Mouse (Mus musculus): ENCODE data around the gene Krt23. TPM values are rescaled to one million over a fixed set of nuclear protein-coding genes. Genes with fewer than 3 reads are reported as not detected.

Krt23 gene
- polyA plus RNA-seq (2015; fragmentation: Nextera tagmentation; extraction: Ambion mirVana), result 23.0 and 24.2 TPM in 2 replicates

DNA sequence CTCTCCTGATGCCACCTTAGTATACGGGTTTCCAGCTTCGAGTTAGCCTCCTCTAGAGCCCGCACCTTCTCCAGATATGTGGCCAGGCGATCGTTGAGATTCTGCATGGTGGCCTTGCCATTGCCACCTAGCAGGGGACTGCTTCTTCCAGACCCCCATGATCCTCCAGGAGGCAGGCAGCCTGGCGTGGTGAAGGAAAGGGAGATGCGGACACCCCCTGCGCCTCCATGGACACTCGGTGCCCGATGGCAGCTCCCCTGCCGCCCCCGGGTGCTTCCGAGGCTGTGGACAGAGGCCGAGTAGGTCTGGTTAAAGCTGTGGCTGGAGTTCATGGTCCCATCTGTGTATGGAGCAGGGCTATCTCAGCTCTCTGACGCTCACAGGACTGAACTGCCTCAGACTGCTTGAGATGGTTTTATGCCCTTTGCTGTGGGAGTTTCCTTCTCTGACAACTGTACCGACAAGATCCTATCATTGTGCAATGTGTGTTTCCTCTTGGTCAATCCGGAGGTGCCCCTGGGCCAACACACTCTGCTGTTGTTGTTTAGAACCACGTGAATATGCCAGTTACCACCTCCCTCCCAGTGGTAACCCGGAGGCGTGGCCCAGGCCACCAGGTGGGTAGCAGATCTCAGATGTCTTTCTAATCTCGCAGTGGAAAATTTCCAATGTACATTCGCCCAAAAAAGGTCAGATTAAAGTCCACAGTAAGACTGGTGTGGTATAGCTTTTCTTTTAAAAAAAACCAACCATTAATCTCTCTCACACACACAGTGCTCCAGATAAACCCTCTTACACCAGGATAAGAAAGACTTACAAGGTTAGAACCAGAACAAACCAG, at the start of gene Krt23:
Gene Krt23 (minus strand): TSS at position 405 of the 841 bp plus-strand sequence.
- no peaks in the 10 kb centered on the region for H3K9me3 ChIP-seq
- no peaks in the 10 kb centered on the region for H3K4me1 ChIP-seq
- no peaks in the 10 kb centered on the region for H3K36me3 ChIP-seq
- H3K9ac ChIP-seq, result no peak within 1 kb of the TSS
- no peak within 1 kb of the TSS for H3K4me3 ChIP-seq
- H3K27me3 ChIP-seq, result no peaks in the 10 kb centered on the region
- WGBS, result 76% methylated on average over 22 of the region's 22 CpGs
- H3K27ac ChIP-seq, result no peak within 1 kb of the TSS
- no peak for ATAC-seq (ENCODE audit: insufficient number of reproducible peaks, low FRiP score, low TSS enrichment, low read depth)
- no peak within 1 kb of the TSS for H3K4me2 ChIP-seq

DNA sequence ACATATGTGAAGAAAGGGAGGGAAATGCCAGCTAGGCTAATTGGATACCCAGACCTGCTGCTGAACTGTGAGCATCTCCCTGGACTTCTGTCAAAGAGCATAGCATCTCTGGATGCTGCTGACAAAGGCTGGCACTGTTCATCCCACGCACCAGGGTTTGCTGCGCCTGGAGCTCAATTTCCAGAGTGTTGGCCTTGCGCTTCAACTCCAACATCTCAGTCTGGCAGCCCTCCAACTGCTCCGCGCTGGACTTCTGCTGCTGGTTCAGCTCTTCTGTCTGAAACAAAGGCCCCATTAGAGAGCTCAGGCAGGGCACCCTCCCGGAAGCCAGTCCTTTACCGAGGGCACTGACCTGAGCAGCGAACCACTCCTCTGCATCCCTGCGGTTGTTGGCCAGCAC, 46.8 kb upstream of the Krt23 start:
- ATAC-seq (ENCODE audit: insufficient number of reproducible peaks, low FRiP score, low TSS enrichment, low read depth), result no peak
- H3K4me3 ChIP-seq, result no peak overlapping the region
- no peaks in the 10 kb centered on the region for H3K9me3 ChIP-seq
- H3K4me2 ChIP-seq, result no peak overlapping the region
- 0 out of 2 replicates have a peak, but pooled peaks cover 3% of the 10 kb centered on the region for H3K4me1 ChIP-seq
- 59% methylated on average over 9 of the region's 9 CpGs for WGBS
- no peak overlapping the region for H3K9ac ChIP-seq
- no peaks in the 10 kb centered on the region for H3K27me3 ChIP-seq
- no peaks in the 10 kb centered on the region for H3K36me3 ChIP-seq
- no peak overlapping the region for H3K27ac ChIP-seq

DNA sequence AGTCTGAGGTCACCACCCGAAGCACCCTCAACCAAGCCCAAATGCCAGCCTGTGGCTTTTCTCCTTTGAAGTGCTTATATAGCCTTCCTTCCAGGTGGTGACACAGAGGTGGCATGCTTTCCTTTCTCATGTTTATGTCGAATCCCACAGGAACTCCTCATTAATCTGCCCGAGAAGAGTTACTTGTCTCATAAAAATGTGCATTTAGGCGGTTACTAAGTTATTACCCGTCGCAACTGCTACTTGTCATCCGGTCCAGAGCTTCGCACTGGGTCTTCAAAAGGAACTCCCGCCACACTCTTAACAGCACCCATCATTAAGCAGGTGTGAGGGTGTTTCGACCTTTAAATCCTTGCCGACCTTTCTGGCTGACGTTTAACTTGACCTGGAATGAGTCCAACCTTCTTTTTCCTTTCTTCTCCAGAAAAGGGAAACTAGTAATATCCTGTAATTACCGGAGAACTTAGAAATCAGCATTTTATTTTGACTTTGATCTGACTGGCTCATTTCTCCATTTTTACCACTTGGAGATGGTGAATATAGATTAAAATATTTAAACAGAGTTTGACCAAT, 28.4 kb upstream of the Krt23 start, which contains the start of gene Krt39:
Gene Krt39 (minus strand): TSS at position 51 of the 573 bp plus-strand sequence.
- no peak within 1 kb of the TSS for H3K27ac ChIP-seq
- H3K27me3 ChIP-seq, result no peaks in the 10 kb centered on the region
- H3K9ac ChIP-seq, result no peak within 1 kb of the TSS
- 23% methylated on average over 13 of the region's 13 CpGs for WGBS
- no peaks in the 10 kb centered on the region for H3K9me3 ChIP-seq
- no peak within 1 kb of the TSS for H3K4me3 ChIP-seq
- H3K4me2 ChIP-seq, result no peak within 1 kb of the TSS
- H3K4me1 ChIP-seq, result no peaks in the 10 kb centered on the region
- no peaks in the 10 kb centered on the region for H3K36me3 ChIP-seq
- ATAC-seq (ENCODE audit: insufficient number of reproducible peaks, low FRiP score, low TSS enrichment, low read depth), result no peak

DNA sequence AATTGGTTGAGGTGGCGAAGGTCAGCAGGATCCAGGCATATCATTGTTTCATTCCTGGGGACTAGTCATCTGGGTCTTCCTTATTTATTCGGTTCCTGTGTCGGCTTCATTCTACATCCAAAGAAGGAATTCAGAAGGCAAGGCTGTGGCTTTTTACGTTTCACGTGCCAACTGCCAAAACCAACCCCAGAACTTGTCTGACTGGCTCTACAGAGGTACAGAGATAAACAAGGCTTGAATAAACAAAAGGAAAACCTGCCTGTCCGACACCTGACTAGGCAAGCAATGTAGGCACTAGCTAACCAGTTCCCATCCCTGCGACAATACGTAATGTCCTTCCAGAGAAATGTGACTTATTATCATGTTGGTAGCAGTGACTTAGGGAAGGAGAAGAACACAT, 21.2 kb upstream of the Krt23 start:
- Histone ChIP-seq H3K27ac (no peak overlapping the region), H3K9ac (no peak overlapping the region), H3K36me3 (no peaks in the 10 kb centered on the region), H3K4me2 (no peak overlapping the region), H3K4me3 (no peak overlapping the region), H3K9me3 (no peaks in the 10 kb centered on the region), H3K4me1 (no peaks in the 10 kb centered on the region), H3K27me3 (no peaks in the 10 kb centered on the region)
- ATAC-seq (ENCODE audit: insufficient number of reproducible peaks, low FRiP score, low TSS enrichment, low read depth), result no peak
- 75% methylated on average over 8 of the region's 8 CpGs for WGBS

DNA sequence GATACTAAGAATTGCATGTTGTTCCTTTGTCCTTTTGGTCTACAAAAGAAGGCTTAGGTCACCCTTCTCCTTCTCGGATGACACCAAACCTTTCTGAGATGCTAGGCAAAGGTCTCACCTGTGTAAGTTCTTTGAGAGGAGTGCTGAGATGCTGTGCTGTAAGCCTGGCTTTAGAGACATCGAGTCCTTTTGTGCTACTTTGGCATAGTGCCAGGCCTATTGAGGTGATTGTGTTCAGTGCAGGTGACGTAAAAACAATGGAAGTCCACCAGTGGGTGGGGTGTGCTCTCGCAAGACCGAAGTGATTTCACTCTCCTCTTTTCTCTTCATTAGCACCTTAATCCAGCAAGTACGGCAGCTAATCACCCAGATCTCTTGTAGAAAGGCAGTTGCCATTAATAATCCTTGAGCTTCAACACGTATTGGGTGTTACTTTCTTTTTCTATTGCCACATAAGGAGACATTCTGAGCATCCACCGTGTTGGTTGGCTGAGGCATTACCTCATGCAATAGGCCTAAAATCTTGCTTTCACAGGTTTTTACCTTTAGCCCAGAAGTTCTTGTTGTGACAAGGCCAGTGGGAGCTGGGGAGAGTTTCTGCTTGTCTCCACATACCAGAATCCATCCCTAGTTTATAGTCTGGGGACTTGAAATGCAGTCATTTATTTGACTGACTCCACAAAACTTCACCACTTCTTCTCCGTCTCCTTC, 7.3 kb upstream of the Krt23 start:
- Histone ChIP-seq H3K9ac (no peak overlapping the region), H3K4me3 (no peak overlapping the region), H3K27ac (no peak overlapping the region), H3K9me3 (no peaks in the 10 kb centered on the region), H3K4me2 (no peak overlapping the region), H3K27me3 (no peaks in the 10 kb centered on the region), H3K36me3 (no peaks in the 10 kb centered on the region), H3K4me1 (no peaks in the 10 kb centered on the region)
- 81% methylated on average over 9 of the region's 9 CpGs for WGBS
- no peak for ATAC-seq (ENCODE audit: insufficient number of reproducible peaks, low FRiP score, low TSS enrichment, low read depth)

DNA sequence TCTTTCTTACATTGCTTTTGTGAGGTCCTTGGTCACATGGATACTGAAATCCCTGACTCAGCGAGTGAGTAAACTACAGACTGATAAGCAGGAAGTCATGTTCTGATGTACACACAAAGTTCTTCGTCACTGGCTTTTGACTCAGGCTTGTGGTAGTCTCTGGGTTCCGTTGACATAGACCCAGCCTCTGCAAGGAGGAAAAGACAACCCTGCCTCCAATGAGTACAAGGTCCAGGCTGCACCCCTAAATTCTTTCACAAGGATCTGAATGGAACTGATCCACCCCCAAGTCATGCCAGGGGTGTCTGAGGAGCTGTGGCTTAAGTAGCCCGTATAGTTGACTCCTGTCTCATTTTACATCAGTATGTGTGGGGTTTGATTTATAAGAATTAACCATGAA, 3.5 kb upstream of the Krt23 start:
- WGBS, result 80% methylated on average over 4 of the region's 4 CpGs
- ATAC-seq (ENCODE audit: insufficient number of reproducible peaks, low FRiP score, low TSS enrichment, low read depth), result no peak
- Histone ChIP-seq H3K27me3 (no peaks in the 10 kb centered on the region), H3K9ac (no peak overlapping the region), H3K36me3 (no peaks in the 10 kb centered on the region), H3K4me1 (no peaks in the 10 kb centered on the region), H3K27ac (no peak overlapping the region), H3K4me2 (no peak overlapping the region), H3K9me3 (no peaks in the 10 kb centered on the region), H3K4me3 (no peak overlapping the region)

DNA sequence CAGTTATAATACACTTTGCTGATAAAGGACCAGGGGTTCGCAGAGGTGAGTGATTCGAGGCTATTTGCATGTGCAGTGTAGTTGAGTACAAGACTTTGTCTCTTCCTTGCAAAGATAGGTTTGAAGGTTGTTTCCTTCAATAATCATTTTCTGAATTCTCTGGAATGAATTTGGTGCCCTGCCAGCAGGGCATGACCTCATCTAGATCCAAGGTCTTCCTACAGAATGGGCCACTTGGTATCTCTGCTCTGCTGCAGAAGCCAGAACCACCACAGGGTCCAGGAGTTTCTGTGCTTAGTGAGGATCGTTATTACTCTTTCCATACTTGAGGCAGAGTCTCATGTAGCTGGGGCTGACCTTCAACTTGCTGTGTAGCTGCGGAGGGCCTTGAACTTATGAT, 1.8 kb upstream of the Krt23 start:
- no peak for ATAC-seq (ENCODE audit: insufficient number of reproducible peaks, low FRiP score, low TSS enrichment, low read depth)
- H3K4me2 ChIP-seq, result no peak overlapping the region
- H3K36me3 ChIP-seq, result no peaks in the 10 kb centered on the region
- H3K4me3 ChIP-seq, result no peak overlapping the region
- no peaks in the 10 kb centered on the region for H3K4me1 ChIP-seq
- H3K9me3 ChIP-seq, result no peaks in the 10 kb centered on the region
- H3K9ac ChIP-seq, result no peak overlapping the region
- no peak overlapping the region for H3K27ac ChIP-seq
- 95% methylated on average over 4 of the region's 4 CpGs for WGBS
- H3K27me3 ChIP-seq, result no peaks in the 10 kb centered on the region

DNA sequence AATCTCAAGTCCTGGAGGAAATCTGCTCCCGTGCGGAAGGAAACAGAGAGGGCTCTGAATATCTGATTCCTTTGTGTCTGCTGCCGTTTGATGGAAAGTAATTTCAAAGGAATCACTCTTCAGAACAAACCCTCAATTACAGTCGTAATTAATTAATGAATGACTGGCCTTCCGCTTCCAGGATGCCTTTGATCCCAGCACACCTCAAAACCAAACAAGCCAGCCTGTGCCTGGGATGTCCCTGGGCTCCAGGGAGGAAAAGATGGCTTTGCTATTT, 575 bp upstream of the Krt23 start:
- Histone ChIP-seq H3K9me3 (no peaks in the 10 kb centered on the region), H3K4me1 (no peaks in the 10 kb centered on the region), H3K4me3 (no peak overlapping the region), H3K36me3 (no peaks in the 10 kb centered on the region), H3K27me3 (no peaks in the 10 kb centered on the region), H3K4me2 (no peak overlapping the region), H3K27ac (no peak overlapping the region), H3K9ac (no peak overlapping the region)
- WGBS, result 20% methylated on average over 5 of the region's 5 CpGs
- ATAC-seq (ENCODE audit: insufficient number of reproducible peaks, low FRiP score, low TSS enrichment, low read depth), result no peak

DNA sequence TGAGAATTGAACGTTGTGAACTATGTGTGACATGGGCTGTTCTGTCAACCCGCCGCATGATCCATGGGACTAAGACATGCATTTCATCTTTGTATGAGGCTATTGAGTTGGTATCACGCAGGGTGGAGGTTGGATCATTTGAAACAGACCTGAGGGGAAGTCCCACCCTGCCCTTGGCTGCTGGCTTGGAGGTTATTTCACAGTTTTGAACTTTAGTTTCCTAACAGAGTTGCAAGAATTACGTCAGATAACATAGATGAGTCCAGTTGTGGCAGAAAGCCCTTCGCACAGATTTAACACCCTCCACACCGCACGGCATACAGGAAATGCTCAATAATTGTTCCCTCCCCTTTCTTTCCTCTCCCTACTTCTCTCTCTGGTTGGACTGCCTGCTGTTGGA, 1.9 kb downstream of the Krt23 start:
- H3K4me2 ChIP-seq, result no peak overlapping the region
- no peak overlapping the region for H3K9ac ChIP-seq
- no peaks in the 10 kb centered on the region for H3K4me1 ChIP-seq
- no peaks in the 10 kb centered on the region for H3K27me3 ChIP-seq
- H3K36me3 ChIP-seq, result no peaks in the 10 kb centered on the region
- 74% methylated on average over 8 of the region's 8 CpGs for WGBS
- H3K27ac ChIP-seq, result no peak overlapping the region
- ATAC-seq (ENCODE audit: insufficient number of reproducible peaks, low FRiP score, low TSS enrichment, low read depth), result no peak
- no peak overlapping the region for H3K4me3 ChIP-seq
- no peaks in the 10 kb centered on the region for H3K9me3 ChIP-seq

DNA sequence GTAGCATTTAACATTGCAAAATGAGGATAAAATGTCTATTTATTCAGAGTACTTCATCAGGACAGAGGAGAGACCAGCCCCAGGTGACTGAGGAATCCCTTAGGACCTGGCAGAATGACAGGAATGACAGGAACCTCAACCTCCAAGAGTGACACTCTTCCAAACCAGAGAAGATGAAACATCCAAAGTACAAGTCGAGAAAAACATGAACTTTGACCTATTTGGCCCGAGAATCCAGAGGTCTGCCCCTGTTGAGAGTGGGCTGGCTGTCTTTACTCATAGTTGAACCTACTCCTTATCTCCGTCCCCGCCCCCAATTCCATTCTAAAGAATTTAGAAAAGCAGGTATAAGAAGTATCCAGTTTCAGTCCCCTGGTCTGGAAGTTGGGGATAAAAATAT, 2.3 kb downstream of the Krt23 start:
- Histone ChIP-seq H3K4me1 (no peaks in the 10 kb centered on the region), H3K4me2 (no peak overlapping the region), H3K36me3 (no peaks in the 10 kb centered on the region), H3K27me3 (no peaks in the 10 kb centered on the region), H3K27ac (no peak overlapping the region), H3K4me3 (no peak overlapping the region), H3K9ac (no peak overlapping the region), H3K9me3 (no peaks in the 10 kb centered on the region)
- 60% methylated on average over 4 of the region's 4 CpGs for WGBS
- ATAC-seq (ENCODE audit: insufficient number of reproducible peaks, low FRiP score, low TSS enrichment, low read depth), result no peak

DNA sequence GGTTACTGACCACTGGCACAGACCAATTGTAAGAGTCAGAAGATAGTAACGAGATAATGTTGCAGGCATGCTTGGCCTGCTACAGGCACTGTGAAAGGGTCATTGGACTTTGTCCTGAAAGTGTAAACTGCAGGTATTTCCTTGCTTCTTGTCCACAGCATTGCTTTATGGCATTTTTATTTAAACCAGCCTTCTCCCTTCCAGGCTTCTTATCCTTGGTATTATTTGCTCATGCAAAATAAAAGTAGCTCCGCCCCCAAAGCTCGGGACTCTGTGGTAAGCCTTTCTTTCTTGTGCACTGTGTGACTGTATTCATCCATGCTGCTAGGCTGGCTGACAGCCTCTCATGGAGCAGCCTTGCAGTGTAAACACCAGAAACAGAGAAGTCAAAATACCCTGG, 3.7 kb downstream of the Krt23 start:
- ATAC-seq (ENCODE audit: insufficient number of reproducible peaks, low FRiP score, low TSS enrichment, low read depth), result no peak
- Histone ChIP-seq H3K9me3 (no peaks in the 10 kb centered on the region), H3K9ac (no peak overlapping the region), H3K36me3 (no peaks in the 10 kb centered on the region), H3K27me3 (no peaks in the 10 kb centered on the region), H3K4me3 (no peak overlapping the region), H3K4me2 (no peak overlapping the region), H3K27ac (no peak overlapping the region), H3K4me1 (no peaks in the 10 kb centered on the region)
- WGBS, result 62% methylated on average over 3 of the region's 3 CpGs

DNA sequence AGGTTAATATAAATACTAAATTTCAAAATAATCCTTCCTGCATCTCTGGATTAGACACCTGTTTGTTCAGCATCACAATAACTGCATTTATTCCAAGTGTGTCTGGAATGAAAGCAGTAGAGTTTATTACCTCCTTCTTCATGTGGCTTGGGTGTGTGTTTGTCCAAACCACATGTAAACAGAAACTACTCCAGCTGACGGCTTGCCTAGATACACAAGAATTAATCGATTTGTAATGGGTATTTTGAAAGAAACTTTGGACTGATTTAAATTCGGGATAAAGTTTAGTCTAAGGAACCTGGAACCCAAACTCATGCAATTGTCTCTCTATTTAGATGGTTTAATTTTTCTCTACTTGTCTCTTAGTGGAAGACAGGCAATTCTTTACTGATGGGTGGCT, 18.0 kb downstream of the Krt23 start:
- Histone ChIP-seq H3K27me3 (no peaks in the 10 kb centered on the region), H3K4me1 (no peaks in the 10 kb centered on the region), H3K27ac (no peak overlapping the region), H3K9me3 (no peaks in the 10 kb centered on the region), H3K36me3 (no peaks in the 10 kb centered on the region), H3K4me2 (no peak overlapping the region), H3K9ac (no peak overlapping the region), H3K4me3 (no peak overlapping the region)
- ATAC-seq (ENCODE audit: insufficient number of reproducible peaks, low FRiP score, low TSS enrichment, low read depth), result no peak
- 78% methylated on average over 3 of the region's 3 CpGs for WGBS

Data from limb, embryonic 15.5 days (tissue).